Mouse (Mus musculus) central nervous system, embryonic 14 days (tissue): ENCODE data around the gene Samt1. TPM values are rescaled to one million over a fixed set of nuclear protein-coding genes. Genes with fewer than 3 reads are reported as not detected.

Experiments
- polyA plus RNA-seq: library from polyadenylated mRNA; depleted of rRNA; stranded (reverse); fragments of >200 nt; gene quantifications from 2 replicates; pipeline ENCODE4 v1.2.3, GENCODE M21; 2012; rRNA removed

Gene Samt1
- not detected in 2 replicates for polyA plus RNA-seq

DNA sequence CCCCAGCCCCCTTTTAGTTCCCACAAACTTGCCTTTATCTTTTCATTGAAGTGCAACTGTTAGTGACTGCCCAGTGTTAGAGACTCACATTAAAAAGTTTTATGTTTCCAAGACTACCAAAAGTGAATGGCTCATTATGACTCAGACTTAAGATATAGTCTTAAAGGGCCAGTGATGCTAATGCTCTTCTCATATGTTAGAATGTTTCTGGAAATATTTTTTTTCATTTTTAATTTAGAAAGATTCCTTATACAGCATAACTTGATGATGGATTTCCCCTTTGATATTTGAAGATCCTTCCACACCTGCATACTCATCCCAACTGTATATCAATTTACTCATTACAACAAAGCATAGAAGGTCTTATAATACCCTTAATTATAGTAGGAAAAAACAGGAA, at the start of gene Samt1:
Samt1 (minus strand) TSS at position 101 of the 400 bp plus-strand sequence.

DNA sequence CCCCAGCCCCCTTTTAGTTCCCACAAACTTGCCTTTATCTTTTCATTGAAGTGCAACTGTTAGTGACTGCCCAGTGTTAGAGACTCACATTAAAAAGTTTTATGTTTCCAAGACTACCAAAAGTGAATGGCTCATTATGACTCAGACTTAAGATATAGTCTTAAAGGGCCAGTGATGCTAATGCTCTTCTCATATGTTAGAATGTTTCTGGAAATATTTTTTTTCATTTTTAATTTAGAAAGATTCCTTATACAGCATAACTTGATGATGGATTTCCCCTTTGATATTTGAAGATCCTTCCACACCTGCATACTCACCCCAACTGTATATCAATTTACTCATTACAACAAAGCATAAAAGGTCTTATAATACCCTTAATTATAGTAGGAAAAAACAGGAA, 42.5 kb upstream of the Samt1 start, which contains the start of gene Gm10057:
Gm10057 (minus strand) TSS at position 101 of the 400 bp plus-strand sequence.

DNA sequence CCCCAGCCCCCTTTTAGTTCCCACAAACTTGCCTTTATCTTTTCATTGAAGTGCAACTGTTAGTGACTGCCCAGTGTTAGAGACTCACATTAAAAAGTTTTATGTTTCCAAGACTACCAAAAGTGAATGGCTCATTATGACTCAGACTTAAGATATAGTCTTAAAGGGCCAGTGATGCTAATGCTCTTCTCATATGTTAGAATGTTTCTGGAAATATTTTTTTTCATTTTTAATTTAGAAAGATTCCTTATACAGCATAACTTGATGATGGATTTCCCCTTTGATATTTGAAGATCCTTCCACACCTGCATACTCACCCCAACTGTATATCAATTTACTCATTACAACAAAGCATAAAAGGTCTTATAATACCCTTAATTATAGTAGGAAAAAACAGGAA, 21.3 kb upstream of the Samt1 start, which contains the start of gene 4921511M17Rik:
4921511M17Rik (minus strand) TSS at position 101 of the 400 bp plus-strand sequence.

Other genes with a start within 250 kb of the Samt1 start
- gene Spin2c, start 180.4 kb downstream of the Samt1 start, polyA plus RNA-seq: 15.2 and 16.0 TPM in 2 replicates
- not detected in 2 replicates for gene 4921511M17Rik, start 21.2 kb upstream of the Samt1 start, polyA plus RNA-seq
- gene Gm10057, start 42.4 kb upstream of the Samt1 start, polyA plus RNA-seq: not detected in 2 replicates
- not detected in 2 replicates for gene Gm15140, start 108.0 kb upstream of the Samt1 start, polyA plus RNA-seq